Mouse (Mus musculus): Measurements from ENCODE around the gene Rtkn2. TPM values are rescaled to one million over a fixed set of nuclear protein-coding genes. Genes with fewer than 3 reads are reported as not detected.

Rtkn2 gene
- polyA plus RNA-seq, 1 experiment from 2014 or later: 3.4 TPM

- Histone ChIP-seq H3K4me2 (replicated peaks) (no peak overlapping the region), H3K27me3 (ENCODE audit: control insufficient read depth, insufficient read depth, low read length) (no peaks in the 10 kb centered on the region), H3K36me3 (replicated peaks; ENCODE audit: control insufficient read depth, insufficient read depth) (no peaks in the 10 kb centered on the region), H3K9me3 (ENCODE audit: control insufficient read depth, low read length) (no peaks in the 10 kb centered on the region), H3K27ac (no peak overlapping the region), H3K4me3 (replicated peaks; ENCODE audit: low read length) (no peak overlapping the region), H3K4me1 (replicated peaks; ENCODE audit: control insufficient read depth, insufficient read depth, low read length) (no peaks in the 10 kb centered on the region), H3K9ac (no peak overlapping the region)
- 88% methylated on average over 8 of the region's 8 CpGs for WGBS
- DNase-seq (ENCODE audit: low spot score): no peak
- no peak for ATAC-seq (ENCODE audit: low FRiP score)
These were observed 4.4 kb downstream of the Rtkn2 start for GRCm38 (mm10) chr10:67983776-67984175.

- ATAC-seq (ENCODE audit: low FRiP score) (peak; percentile 68; the same call in 1 of the 2 replicates), DNase-seq (ENCODE audit: low spot score) (peak; percentile 79)
- Histone ChIP-seq H3K27me3 (ENCODE audit: control insufficient read depth, insufficient read depth, low read length) (no peaks in the 10 kb centered on the region), H3K9ac (no peak overlapping the region), H3K36me3 (replicated peaks; ENCODE audit: control insufficient read depth, insufficient read depth) (no peaks in the 10 kb centered on the region), H3K9me3 (ENCODE audit: control insufficient read depth, low read length) (no peaks in the 10 kb centered on the region), H3K27ac (no peak overlapping the region), H3K4me1 (replicated peaks; ENCODE audit: control insufficient read depth, insufficient read depth, low read length) (no peaks in the 10 kb centered on the region), H3K4me3 (replicated peaks; ENCODE audit: low read length) (no peak overlapping the region), H3K4me2 (replicated peaks) (no peak overlapping the region)
- WGBS: 55% methylated on average over 13 of the region's 13 CpGs
These were observed 5.0 kb downstream of the Rtkn2 start for GRCm38 (mm10) chr10:67984271-67984943.

- Histone ChIP-seq H3K27ac (no peak overlapping the region), H3K27me3 (ENCODE audit: control insufficient read depth, insufficient read depth, low read length) (no peaks in the 10 kb centered on the region), H3K9me3 (ENCODE audit: control insufficient read depth, low read length) (no peaks in the 10 kb centered on the region), H3K4me2 (replicated peaks) (no peak overlapping the region), H3K4me1 (replicated peaks; ENCODE audit: control insufficient read depth, insufficient read depth, low read length) (no peaks in the 10 kb centered on the region), H3K9ac (no peak overlapping the region), H3K4me3 (replicated peaks; ENCODE audit: low read length) (no peak overlapping the region), H3K36me3 (replicated peaks; ENCODE audit: control insufficient read depth, insufficient read depth) (no peaks in the 10 kb centered on the region)
- 79% methylated on average over 17 of the region's 17 CpGs for WGBS
- DNase-seq (ENCODE audit: low spot score) (no peak), ATAC-seq (ENCODE audit: low FRiP score) (no peak)
These were observed 5.7 kb downstream of the Rtkn2 start for GRCm38 (mm10) chr10:67985100-67985499.

GRCm38 (mm10) chr10:67995356-67995755, 16.0 kb downstream of the Rtkn2 start:
- Histone ChIP-seq H3K4me1 (replicated peaks; ENCODE audit: control insufficient read depth, insufficient read depth, low read length) (0 out of 2 replicates have a peak, but pooled peaks cover 4% of the 10 kb centered on the region), H3K36me3 (replicated peaks; ENCODE audit: control insufficient read depth, insufficient read depth) (no peaks in the 10 kb centered on the region), H3K27me3 (ENCODE audit: control insufficient read depth, insufficient read depth, low read length) (no peaks in the 10 kb centered on the region), H3K4me3 (replicated peaks; ENCODE audit: low read length) (no peak overlapping the region), H3K9ac (no peak overlapping the region), H3K27ac (no peak overlapping the region), H3K4me2 (replicated peaks) (no peak overlapping the region), H3K9me3 (ENCODE audit: control insufficient read depth, low read length) (no peaks in the 10 kb centered on the region)
- DNase-seq (ENCODE audit: low spot score) (no peak), ATAC-seq (ENCODE audit: low FRiP score) (no peak)
- 69% methylated on average over 12 of the region's 12 CpGs for WGBS

- Histone ChIP-seq H3K9me3 (ENCODE audit: control insufficient read depth, low read length) (no peaks in the 10 kb centered on the region), H3K4me2 (replicated peaks) (no peak overlapping the region), H3K9ac (no peak overlapping the region), H3K27ac (no peak overlapping the region), H3K36me3 (replicated peaks; ENCODE audit: control insufficient read depth, insufficient read depth) (no peaks in the 10 kb centered on the region), H3K4me3 (replicated peaks; ENCODE audit: low read length) (no peak overlapping the region), H3K4me1 (replicated peaks; ENCODE audit: control insufficient read depth, insufficient read depth, low read length) (0 out of 2 replicates have a peak, but pooled peaks cover 4% of the 10 kb centered on the region), H3K27me3 (ENCODE audit: control insufficient read depth, insufficient read depth, low read length) (no peaks in the 10 kb centered on the region)
- ATAC-seq (ENCODE audit: low FRiP score) (no peak), DNase-seq (ENCODE audit: low spot score) (peak; percentile 65)
- 0% methylated on average over 1 of the region's 1 CpGs for WGBS
These were observed 16.8 kb downstream of the Rtkn2 start for GRCm38 (mm10) chr10:67996171-67996570.

- peak; percentile 88 for DNase-seq (ENCODE audit: low spot score)
- peak overlapping the region; percentile 31 for H3K4me2 ChIP-seq (replicated peaks)
- H3K4me3 ChIP-seq (replicated peaks; ENCODE audit: low read length): no peak overlapping the region
- 0 out of 2 replicates have a peak, but pooled peaks cover 4% of the 10 kb centered on the region for H3K4me1 ChIP-seq (replicated peaks; ENCODE audit: control insufficient read depth, insufficient read depth, low read length)
- H3K36me3 ChIP-seq (replicated peaks; ENCODE audit: control insufficient read depth, insufficient read depth): no peaks in the 10 kb centered on the region
- no peaks in the 10 kb centered on the region for H3K9me3 ChIP-seq (ENCODE audit: control insufficient read depth, low read length)
- H3K27me3 ChIP-seq (ENCODE audit: control insufficient read depth, insufficient read depth, low read length): no peaks in the 10 kb centered on the region
- H3K9ac ChIP-seq: no peak overlapping the region
- 36% methylated on average over 13 of the region's 13 CpGs for WGBS
- no peak overlapping the region for H3K27ac ChIP-seq
- peak; percentile 61 for ATAC-seq (ENCODE audit: low FRiP score)
These were observed 18.8 kb downstream of the Rtkn2 start for GRCm38 (mm10) chr10:67998116-67998635.

GRCm38 (mm10) chr10:67999170-67999569, 19.8 kb downstream of the Rtkn2 start:
- Histone ChIP-seq H3K4me2 (replicated peaks) (no peak overlapping the region), H3K9ac (no peak overlapping the region), H3K4me1 (replicated peaks; ENCODE audit: control insufficient read depth, insufficient read depth, low read length) (0 out of 2 replicates have a peak, but pooled peaks cover 4% of the 10 kb centered on the region), H3K9me3 (ENCODE audit: control insufficient read depth, low read length) (no peaks in the 10 kb centered on the region), H3K4me3 (replicated peaks; ENCODE audit: low read length) (no peak overlapping the region), H3K27ac (no peak overlapping the region), H3K27me3 (ENCODE audit: control insufficient read depth, insufficient read depth, low read length) (no peaks in the 10 kb centered on the region), H3K36me3 (replicated peaks; ENCODE audit: control insufficient read depth, insufficient read depth) (no peaks in the 10 kb centered on the region)
- ATAC-seq (ENCODE audit: low FRiP score) (no peak), DNase-seq (ENCODE audit: low spot score) (no peak)
- 77% methylated on average over 10 of the region's 10 CpGs for WGBS

GRCm38 (mm10) chr10:68001456-68001855, 22.1 kb downstream of the Rtkn2 start:
- H3K9ac ChIP-seq: no peak overlapping the region
- WGBS: 94% methylated on average over 6 of the region's 6 CpGs
- H3K36me3 ChIP-seq (replicated peaks; ENCODE audit: control insufficient read depth, insufficient read depth): no peaks in the 10 kb centered on the region
- H3K4me2 ChIP-seq (replicated peaks): no peak overlapping the region
- H3K27me3 ChIP-seq (ENCODE audit: control insufficient read depth, insufficient read depth, low read length): no peaks in the 10 kb centered on the region
- no peak overlapping the region for H3K27ac ChIP-seq
- H3K4me3 ChIP-seq (replicated peaks; ENCODE audit: low read length): no peak overlapping the region
- ATAC-seq (ENCODE audit: low FRiP score) (no peak), DNase-seq (ENCODE audit: low spot score) (no peak)
- H3K9me3 ChIP-seq (ENCODE audit: control insufficient read depth, low read length): no peaks in the 10 kb centered on the region
- no peaks in the 10 kb centered on the region for H3K4me1 ChIP-seq (replicated peaks; ENCODE audit: control insufficient read depth, insufficient read depth, low read length)

GRCm38 (mm10) chr10:68003651-68004422, 24.5 kb downstream of the Rtkn2 start:
- no peak overlapping the region for H3K9ac ChIP-seq
- no peaks in the 10 kb centered on the region for H3K9me3 ChIP-seq (ENCODE audit: control insufficient read depth, low read length)
- no peaks in the 10 kb centered on the region for H3K27me3 ChIP-seq (ENCODE audit: control insufficient read depth, insufficient read depth, low read length)
- no peak overlapping the region for H3K4me2 ChIP-seq (replicated peaks)
- no peak overlapping the region for H3K27ac ChIP-seq
- 85% methylated on average over 18 of the region's 18 CpGs for WGBS
- no peak overlapping the region for H3K4me3 ChIP-seq (replicated peaks; ENCODE audit: low read length)
- ATAC-seq (ENCODE audit: low FRiP score) (no peak), DNase-seq (ENCODE audit: low spot score) (no peak)
- H3K4me1 ChIP-seq (replicated peaks; ENCODE audit: control insufficient read depth, insufficient read depth, low read length): no peaks in the 10 kb centered on the region
- H3K36me3 ChIP-seq (replicated peaks; ENCODE audit: control insufficient read depth, insufficient read depth): no peaks in the 10 kb centered on the region
